Mouse (Mus musculus) layer of hippocampus, postnatal 10 days (tissue): Measurements from ENCODE around the gene Rpl35. TPM values are rescaled to one million over a fixed set of nuclear protein-coding genes. Genes with fewer than 3 reads are reported as not detected.
A peak's percentile ranks its signal among the peaks of the same experiment; 100 is the strongest.

Experiments used
- DNase-seq, 2 experiments: peaks; one replicate each; pipeline ENCODE4 v3.0.0; 2021; ENCODE audit warnings: low spot score in 2 of 2
- total RNA-seq, 2 experiments: library from RNA; stranded (reverse); gene quantifications; 2 replicates each; pipeline ENCODE4 v1.2.3; 2021

The Rpl35 gene
- total RNA-seq, 2 experiments from 2014 or later, result 308 to 382 TPM

GRCm38 (mm10) chr2:38997386-38998374, 7.7 kb downstream of the Rpl35 start, which contains the start of gene Wdr38:
Wdr38 (plus strand) TSS chr2:38997476.
- DNase-seq, result peak; percentile 89 to 93

- peak in 1 of 2 experiments; percentile 21 for DNase-seq
Observed at GRCm38 (mm10) chr2:38992452-38992851, 13.0 kb downstream of the Rpl35 start.

GRCm38 (mm10) chr2:38992004-38992403, 13.4 kb downstream of the Rpl35 start:
- no peak for DNase-seq

GRCm38 (mm10) chr2:38988929-38989328, 16.5 kb downstream of the Rpl35 start:
- no peak for DNase-seq

- no peak for DNase-seq
Observed at GRCm38 (mm10) chr2:38987803-38988510, 17.5 kb downstream of the Rpl35 start.

GRCm38 (mm10) chr2:38987371-38987770, 18.1 kb downstream of the Rpl35 start:
- DNase-seq, result no peak

GRCm38 (mm10) chr2:38986580-38986979, 18.8 kb downstream of the Rpl35 start:
- DNase-seq, result peak in 1 of 2 experiments; percentile 36

GRCm38 (mm10) chr2:38983456-38983855, 22.0 kb downstream of the Rpl35 start:
- DNase-seq, result no peak

GRCm38 (mm10) chr2:38977837-38978236, 27.6 kb downstream of the Rpl35 start:
- no peak for DNase-seq

GRCm38 (mm10) chr2:38975941-38976805, 29.3 kb downstream of the Rpl35 start:
- no peak for DNase-seq

- no peak for DNase-seq
Observed at GRCm38 (mm10) chr2:38975181-38975580, 30.2 kb downstream of the Rpl35 start.

GRCm38 (mm10) chr2:38974171-38974570, 31.3 kb downstream of the Rpl35 start:
- DNase-seq, result no peak

- no peak for DNase-seq
Observed at GRCm38 (mm10) chr2:38973701-38974100, 31.7 kb downstream of the Rpl35 start.

- DNase-seq, result no peak
Observed at GRCm38 (mm10) chr2:38973223-38973622, 32.2 kb downstream of the Rpl35 start.

GRCm38 (mm10) chr2:38970057-38970456, 35.4 kb downstream of the Rpl35 start:
- DNase-seq, result no peak

GRCm38 (mm10) chr2:38969650-38970049, 35.8 kb downstream of the Rpl35 start:
- DNase-seq, result no peak

GRCm38 (mm10) chr2:38964198-38964597, 41.2 kb downstream of the Rpl35 start:
- DNase-seq, result no peak

GRCm38 (mm10) chr2:38957671-38958223, 47.7 kb downstream of the Rpl35 start:
- no peak for DNase-seq

GRCm38 (mm10) chr2:38956062-38956461, 49.4 kb downstream of the Rpl35 start:
- DNase-seq, result no peak

GRCm38 (mm10) chr2:38953152-38953883, 52.1 kb downstream of the Rpl35 start:
- peak; percentile 71 to 76 for DNase-seq
